Mouse (Mus musculus) frontal cortex, adult (tissue): ENCODE data around the gene Cycs.
"Not testable (repeated sequence)": the region's sequence is repeated elsewhere in the genome, so short reads cannot be mapped to it uniquely, and the experiment has no call there.

Experiments
- ATAC-seq: cut with Nextera tagmentation; 2 replicates; pipeline ENCODE4 v1.9.2; 2017; ENCODE audit warnings: mild to moderate bottlenecking, moderate library complexity, mixed read lengths; ENCODE audit not compliant: low TSS enrichment

Cycs gene

GRCm38 (mm10) chr6:50566141-50566996 lies at the start of gene Cycs:
TSS of gene Cycs (minus strand) at chr6:50566538.
- peak; percentile 95 for ATAC-seq

GRCm38 (mm10) chr6:50601620-50602019 lies 35.3 kb upstream of the Cycs start:
- no peak for ATAC-seq

DNA sequence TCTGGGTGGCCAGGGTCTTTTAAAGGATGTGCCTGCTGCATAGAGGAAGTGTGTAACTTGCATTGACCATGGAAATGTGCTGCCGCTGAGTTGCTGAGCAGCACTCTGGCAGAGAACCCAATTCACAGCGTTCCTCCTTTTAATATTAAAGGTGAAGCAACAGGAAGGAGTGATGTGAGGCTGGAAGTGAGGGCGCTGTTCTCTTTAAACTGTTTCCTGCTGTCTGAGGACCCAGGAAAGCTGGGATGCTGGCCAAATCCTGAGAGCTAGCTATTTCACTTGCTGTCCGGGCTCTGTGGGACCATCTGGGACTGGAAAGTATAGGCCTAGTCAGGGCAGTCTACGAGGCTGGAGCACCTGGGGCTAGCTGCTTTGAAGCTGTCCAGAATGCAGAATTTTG lies 32.2 kb upstream of the Cycs start:
- no peak for ATAC-seq

DNA sequence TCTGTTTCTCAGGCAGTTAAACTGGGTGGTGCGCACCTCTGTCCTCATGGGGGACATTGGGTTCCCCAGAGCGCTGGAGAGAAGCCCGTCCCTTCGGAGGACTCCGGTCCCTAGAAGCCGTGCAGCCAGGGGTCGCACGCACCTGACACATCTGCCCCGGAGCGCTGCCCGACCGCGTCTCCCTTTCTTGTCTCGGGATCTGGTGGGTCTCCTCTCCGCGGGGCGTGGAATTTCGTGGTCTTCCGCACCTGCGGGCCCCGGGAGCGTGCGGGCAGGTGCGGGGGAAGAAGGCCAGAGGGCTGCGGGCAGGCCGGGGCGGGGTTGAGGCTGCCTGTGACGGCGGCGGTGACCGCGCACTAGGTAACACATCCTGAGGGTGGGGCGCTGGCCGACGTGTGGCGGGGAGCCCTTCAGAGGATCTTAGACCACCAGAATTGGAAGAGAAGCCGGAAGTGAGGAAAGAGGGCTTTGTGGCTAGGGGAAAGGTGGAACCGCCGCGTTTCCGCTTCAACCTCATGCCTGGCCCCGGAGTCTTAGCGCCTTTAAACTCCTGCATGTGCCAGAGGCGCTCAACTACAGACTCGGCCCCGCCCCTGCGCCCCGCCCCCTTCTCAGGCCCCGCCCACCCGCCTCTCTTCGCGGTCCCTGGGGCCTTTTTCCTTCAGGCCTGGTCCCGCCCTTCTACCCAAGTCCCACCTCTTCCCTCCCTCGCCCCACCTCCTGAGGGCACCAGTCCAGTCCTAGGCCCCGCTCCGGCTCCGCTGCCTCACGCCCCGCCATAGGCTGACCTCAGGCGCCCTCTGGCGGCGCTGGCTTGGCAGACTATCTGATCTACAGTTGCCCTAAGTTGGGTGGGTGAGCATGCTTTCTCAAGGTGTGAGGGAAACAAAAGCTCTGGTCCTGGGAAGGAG lies 30.2 kb upstream of the Cycs start, which contains the start of gene 4921507P07Rik:
TSS of gene 4921507P07Rik (minus strand) at position 332 of the 911 bp plus-strand sequence.
- peak; percentile 95 for ATAC-seq

- ATAC-seq = no peak
These were observed 28.0 kb upstream of the Cycs start for GRCm38 (mm10) chr6:50594372-50594771.

- ATAC-seq = no peak
These were observed 27.1 kb upstream of the Cycs start for GRCm38 (mm10) chr6:50593334-50593845.

- ATAC-seq = no peak
These were observed 23.9 kb upstream of the Cycs start for GRCm38 (mm10) chr6:50590234-50590633.

GRCm38 (mm10) chr6:50588251-50588650 lies 21.9 kb upstream of the Cycs start:
- ATAC-seq = peak; percentile 77

- ATAC-seq = no peak
These were observed 21.1 kb upstream of the Cycs start for GRCm38 (mm10) chr6:50587412-50587811.

GRCm38 (mm10) chr6:50586316-50586715 lies 20.0 kb upstream of the Cycs start:
- no peak for ATAC-seq

DNA sequence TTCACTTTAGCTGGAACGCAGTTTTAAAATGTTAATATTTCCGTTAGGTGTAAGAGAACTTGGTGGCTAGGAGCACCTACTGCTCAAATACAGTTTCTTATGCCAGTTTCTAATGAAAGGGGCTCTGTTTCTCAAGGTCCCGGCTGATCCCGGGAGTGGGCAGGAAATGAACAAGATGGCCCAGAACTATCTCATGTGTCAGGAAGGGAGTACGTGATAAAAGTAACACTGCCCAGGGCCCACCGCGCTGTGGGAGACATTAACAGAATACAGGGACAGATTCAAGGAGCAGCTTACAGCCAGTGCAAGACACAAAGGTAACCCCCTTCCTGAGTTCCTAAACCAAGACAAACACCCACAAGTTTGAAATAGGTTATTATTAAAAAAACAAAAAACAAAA lies 19.4 kb upstream of the Cycs start:
- ATAC-seq = no peak

DNA sequence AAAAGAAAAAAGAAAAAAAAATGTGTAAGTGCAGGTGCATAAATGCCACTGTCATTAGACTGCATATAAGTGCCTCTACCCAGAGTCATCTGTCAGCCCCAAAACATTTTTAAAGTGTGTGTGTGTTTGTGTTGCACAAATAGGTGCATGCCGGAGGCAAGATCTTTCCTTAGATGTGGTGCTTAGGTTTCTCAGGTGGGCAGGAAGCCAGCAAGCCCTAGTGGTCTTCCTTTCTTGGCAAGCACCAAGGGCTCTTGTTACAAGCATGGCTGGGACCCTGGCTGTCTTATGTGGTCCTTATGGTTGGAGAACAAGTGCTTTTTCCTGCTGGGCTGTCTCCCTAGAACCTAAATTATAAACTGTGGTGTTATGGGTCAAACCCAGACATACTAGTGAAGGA lies 5.3 kb upstream of the Cycs start:
- no peak for ATAC-seq

DNA sequence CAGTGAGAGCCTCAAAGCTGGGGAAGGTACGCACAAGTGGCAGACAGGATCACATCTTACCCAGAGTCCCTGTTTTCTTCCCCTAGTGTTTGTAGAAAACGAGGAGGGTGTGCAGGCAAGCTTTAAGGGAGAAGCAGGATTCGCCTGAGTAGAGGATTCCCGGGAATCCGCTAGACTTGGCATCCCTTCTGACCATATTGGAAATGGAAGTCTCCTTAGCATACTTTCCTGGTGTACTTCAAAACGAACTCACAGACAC lies 588 bp upstream of the Cycs start:
- ATAC-seq = no peak

DNA sequence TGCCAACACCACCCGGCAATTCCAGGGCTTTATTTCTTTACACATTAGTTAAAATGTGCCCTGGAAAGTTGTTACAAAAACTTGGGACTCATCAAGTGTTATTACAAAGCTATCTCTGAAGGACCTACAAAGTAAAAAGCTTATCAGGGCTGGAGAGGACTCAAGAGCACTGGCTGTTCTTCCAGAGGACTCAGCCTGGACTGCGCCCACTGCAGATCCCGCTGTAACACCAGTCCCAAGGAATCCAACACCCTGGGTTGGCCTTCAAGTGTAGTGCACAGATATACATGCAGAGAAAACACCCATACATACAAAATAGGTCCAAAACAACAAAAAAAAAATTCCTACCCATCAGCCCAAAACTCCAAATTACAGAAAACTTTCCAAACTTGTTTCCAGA lies 2.7 kb downstream of the Cycs start:
- no peak for ATAC-seq

- peak; percentile 31 for ATAC-seq
These were observed 3.9 kb downstream of the Cycs start for GRCm38 (mm10) chr6:50562421-50562820.

GRCm38 (mm10) chr6:50560776-50561175 lies 5.6 kb downstream of the Cycs start:
- no peak for ATAC-seq

- no peak for ATAC-seq
These were observed 7.5 kb downstream of the Cycs start for GRCm38 (mm10) chr6:50558877-50559276.

DNA sequence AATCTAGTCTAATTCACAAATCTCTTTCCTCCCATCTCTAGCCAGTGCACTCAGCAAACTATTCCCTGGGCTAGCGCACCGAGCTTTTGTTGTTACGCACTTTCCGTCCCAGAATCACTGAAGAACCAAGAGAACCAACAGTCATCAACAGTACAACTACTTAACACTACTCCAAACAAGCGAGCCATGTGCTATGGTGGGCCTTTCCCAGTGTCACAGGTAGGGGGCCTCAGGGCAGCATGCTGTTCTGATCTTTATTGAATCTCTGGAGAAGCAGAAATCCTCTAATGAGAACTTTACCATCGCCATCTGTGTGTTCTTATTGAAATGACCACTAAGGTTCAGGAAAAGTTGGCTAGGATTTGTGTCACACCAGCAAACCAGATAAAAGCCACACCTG lies 8.8 kb downstream of the Cycs start:
- no peak for ATAC-seq

- not testable (repeated sequence) for ATAC-seq
These were observed 12.1 kb downstream of the Cycs start for GRCm38 (mm10) chr6:50554223-50554622.

DNA sequence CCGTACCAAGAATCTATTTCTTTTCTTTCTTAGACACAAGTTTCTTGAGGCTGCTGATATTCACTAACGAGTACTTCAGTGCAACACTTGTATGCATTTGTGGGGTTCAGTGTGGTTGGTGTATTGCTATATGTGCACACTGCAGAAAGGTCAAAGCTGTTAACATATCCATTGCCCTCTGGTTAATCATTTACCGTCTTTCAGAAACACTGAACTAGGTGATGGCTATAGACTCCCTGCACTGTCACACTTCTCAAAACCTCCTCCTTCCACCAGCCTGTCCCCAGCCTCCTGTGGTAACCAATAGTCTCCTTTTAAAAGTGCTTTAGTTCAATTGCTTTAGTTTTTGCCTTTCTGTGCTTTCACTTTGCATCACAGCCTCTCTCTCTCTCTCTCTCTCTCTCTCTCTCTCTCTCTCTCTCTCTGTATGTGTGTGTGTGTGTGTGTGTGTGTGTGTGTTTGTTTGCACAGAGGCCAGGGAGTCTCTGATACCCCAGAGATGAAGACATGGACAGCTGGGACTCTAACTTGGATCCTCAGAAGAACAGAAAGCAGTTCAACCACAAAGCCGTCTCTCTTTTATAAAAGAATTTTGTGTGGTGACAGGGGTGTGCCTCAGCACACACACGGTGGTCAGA lies 13.3 kb downstream of the Cycs start:
- no peak for ATAC-seq

DNA sequence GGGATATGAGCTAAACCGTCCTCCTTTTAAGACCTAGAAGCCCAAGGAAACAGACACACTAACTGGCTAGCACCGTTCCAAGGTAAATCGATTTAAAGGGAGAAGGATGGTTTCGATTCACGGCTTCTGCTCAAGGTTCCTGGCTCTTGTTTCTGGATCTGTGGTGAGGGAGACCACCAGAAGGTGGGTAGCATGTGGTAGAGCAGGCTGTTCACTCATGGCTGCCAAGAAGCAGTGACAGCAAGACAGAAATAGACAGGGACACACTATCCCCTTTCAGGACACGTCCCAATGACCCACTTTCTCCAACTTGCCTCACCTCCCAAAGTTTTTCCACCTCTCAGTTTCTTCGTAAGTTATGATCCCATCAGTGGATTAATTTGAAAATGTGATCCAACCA lies 16.5 kb downstream of the Cycs start:
- no peak for ATAC-seq

GRCm38 (mm10) chr6:50549051-50549450 lies 17.3 kb downstream of the Cycs start:
- peak; percentile 93 for ATAC-seq
